Mouse (Mus musculus) frontal cortex, postnatal 14 days (tissue): ENCODE data around the gene Trpm3.
"Not testable (repeated sequence)": the region's sequence is repeated elsewhere in the genome, so short reads cannot be mapped to it uniquely, and the experiment has no call there.

Experiments
- DNase-seq, 2 experiments: peaks; one replicate each; pipeline ENCODE4 v3.0.0; 2022; ENCODE audit warnings: low spot score in 2 of 2

The Trpm3 gene

DNA sequence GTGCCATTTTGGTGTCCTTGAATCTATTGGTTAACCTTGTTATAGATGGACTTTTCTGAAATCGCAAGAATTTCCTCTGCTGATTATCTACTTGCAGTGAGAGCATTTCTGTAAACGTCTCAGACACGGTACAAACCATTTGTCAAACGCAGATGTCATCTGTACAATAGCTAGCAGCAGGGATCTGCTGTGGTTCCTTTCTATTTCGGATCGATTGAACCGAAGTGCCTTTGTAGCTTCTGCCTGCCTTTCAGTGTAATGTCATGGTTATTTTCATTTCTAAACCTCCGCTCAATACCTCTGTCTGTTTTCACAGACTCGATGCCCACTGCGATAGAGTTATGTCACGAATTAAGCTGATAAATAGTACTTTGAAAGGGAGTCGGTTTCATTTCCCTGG lies 708.9 kb downstream of the Trpm3 start:
- no peak for DNase-seq

DNA sequence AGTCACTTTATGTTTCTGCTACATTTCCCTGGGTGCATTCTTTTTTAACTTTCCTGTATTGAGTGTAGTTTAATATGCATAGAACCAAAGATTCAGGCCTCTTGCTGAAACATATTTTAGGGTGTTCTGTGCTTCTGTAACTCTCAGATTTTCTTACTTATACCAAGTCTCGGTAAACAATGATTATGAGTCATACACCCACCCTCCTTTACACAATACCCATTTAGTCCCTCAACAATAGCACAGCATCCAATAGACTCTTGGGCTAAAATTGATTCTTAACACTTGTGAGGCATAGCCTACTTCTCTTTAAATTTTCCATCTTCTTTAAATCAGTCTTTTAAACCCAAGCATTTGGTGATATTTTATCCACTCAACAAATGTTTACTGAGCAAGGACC lies 709.4 kb downstream of the Trpm3 start:
- no peak for DNase-seq

DNA sequence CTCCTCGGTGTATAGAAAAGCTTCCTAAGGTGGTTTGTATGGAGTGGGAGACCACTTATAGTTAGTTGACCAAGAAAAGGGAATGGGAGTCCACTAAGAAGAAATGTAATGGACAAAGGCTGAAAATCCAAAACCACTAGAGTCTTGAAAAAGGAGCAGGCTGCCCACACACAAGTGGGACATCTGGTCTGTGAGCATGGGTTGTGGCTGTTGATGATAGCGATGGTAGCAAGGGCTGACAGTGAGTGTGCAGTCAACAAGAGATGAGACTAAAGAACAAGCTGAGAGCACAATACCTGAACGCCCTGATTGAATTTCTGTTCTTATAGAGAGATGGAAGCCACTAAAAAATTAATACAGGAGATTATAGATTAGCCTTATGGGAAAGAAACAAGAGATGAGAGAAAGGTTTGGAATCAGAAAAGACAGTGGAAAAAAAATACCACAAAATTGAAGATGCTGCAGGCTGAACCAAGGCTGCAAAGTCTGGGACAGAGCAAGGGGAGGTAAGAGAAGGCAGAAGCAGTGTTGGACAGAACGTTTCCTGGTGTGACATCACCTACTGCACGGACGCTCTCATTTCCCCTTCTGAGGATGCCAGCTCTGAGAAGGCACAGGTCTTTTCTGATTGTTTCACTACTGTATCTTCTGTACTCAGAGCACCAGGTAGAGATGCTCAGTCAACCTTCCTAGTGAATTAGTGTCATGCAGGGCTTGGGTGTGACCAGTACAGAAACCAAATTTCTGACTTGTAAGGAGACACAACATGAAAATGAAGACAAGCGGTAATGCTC lies 710.1 kb downstream of the Trpm3 start:
- DNase-seq, result no peak

DNA sequence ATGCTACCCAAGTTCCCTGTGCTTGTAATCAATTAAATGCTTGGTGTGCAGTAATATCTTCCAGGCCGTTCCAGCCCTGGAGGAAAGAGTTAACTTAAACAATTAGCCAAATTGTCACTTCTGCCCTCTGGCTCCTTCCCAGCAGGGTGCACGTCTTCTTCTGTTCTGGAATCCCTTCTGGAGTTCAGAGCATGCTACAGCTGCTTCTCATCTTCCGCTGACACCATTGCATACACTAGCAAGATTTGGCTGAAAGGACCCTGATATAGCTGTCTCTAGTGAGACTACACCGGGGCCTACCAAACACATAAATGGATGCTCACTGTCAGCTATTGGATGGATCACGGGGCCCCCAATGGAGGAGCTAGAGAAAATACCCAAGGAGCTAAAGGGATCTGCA lies 712.6 kb downstream of the Trpm3 start:
- not testable (repeated sequence) for DNase-seq

DNA sequence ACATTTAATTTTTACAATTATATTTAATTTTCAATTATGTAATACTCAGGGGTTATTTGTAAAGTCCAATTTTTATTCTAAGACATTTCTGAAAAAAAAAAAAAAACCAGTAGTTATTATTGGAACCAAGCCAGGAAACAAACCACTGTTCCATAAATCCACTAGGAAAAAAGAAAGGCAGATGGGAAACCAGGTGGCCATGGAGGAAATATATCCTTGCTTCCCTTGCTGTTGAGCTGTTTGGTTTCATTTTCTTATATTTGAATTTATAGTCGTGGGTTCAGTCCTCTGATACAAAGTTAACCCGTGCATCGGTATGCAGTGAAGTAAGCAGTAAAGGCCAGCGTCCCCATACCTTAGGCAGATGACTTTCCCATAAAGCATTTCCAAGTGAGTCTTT lies 720.8 kb downstream of the Trpm3 start:
- no peak for DNase-seq

DNA sequence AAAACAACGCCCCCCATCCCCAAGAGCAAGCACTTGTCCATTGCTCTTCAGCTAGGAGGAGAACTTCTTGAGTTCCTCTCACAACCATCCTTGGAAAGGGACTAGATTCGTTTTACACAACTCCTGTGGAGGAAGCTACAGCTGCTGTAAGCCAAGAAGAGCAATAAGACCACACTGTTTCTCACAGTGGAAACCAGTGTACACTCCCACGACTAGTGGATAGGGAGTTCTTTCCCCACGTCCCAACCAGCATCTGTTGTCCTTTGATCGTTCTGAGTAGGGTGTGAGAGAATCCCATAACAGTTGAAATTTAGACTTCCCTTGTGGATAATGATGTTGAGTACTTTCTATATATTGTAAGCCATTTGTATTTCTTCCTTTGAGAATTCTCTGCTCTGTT lies 728.6 kb downstream of the Trpm3 start:
- no peak for DNase-seq

DNA sequence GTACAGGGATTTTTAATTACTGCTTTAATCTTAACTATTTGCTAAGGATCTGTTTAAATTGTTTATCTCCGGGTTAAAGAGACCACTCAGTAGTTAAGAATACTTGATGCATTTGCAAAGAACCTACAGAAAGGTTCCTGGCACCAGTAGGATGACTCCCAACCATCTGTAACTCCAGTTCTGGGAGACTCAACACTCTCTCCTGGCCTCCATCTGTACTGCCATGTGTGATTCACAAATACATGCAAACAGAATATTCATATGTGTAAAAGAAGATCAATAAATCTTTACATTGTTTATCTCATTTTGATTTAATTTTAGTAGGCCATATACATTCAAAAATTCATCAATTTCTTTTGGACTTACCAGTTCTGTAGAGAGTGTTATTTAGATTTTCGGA lies 731.0 kb downstream of the Trpm3 start:
- DNase-seq, result no peak

DNA sequence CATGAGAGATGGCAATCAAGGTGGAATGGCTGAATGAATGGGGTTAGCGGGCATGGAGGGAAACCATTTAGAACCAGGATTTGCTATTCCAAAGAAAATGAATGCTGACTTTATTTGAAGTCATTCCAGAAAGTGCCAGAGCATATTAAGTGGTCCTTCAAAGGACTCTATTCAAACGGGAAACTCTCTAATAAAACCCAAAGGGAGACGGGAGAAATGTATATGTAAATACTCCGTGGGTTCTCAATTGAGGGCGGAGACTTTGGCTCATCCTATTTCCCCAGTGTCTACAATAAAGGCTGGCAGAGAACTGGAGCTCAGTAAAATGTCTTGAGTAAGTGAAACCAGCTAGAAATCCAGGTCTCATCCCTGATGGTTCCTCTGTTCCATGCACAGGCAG lies 733.6 kb downstream of the Trpm3 start:
- no peak for DNase-seq

DNA sequence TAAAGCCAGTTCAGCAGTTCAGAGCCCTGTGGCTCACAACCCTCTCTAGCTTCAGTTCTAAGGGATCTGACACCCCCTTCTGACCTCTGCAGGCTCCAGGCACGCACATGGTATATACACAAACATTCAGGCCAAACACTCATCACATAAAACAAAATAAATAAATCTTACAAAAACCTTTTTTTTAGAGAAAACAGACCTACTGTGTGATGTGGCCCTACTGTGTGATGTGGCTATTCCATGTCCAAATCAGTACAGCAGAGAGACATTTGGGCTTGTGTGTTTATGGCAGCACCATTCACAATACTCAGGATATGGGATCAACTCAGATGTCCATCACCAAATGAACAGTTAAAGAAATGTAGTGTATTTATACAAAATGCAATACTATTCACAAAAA lies 741.4 kb downstream of the Trpm3 start:
- DNase-seq, result no peak

DNA sequence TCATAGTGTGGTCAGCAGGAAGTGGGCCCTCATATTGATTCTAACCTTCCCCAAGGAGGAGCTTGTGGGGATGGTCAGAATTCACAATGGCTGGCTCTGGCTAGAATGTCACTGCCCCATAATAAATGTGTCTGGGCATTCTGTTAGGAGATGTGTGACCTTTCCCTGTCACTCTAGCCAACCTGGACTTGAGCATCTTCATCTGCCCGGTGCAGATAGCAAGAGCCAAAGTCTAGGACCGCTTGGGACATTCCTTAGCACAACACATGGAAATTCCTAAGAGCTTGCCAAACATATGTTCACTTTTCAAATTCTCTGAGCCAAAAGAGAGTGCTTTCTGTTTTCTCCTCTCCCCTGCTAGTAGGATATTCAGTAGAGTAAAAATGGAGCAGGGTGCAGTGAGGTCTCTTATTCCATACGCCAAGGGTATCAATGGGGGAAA lies 743.8 kb downstream of the Trpm3 start:
- DNase-seq, result no peak

DNA sequence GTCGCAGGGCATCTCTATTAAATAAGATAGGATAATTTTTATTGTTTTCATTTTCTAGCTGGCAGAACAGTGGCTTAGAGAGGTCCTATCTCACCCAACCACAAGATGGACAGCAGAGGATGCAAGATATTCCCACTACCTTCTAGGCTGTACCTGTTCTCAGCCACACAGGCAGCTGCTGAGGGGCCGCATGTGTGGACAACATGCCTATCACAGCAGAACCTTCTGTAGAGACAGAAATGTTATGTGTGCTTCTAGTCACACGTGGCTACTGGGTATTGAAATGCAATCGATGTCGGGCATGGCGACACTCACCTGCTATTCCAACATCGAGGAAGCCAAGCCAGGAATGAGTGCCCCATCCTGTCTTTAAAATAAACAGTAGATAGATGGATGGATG lies 744.3 kb downstream of the Trpm3 start:
- DNase-seq, result no peak

DNA sequence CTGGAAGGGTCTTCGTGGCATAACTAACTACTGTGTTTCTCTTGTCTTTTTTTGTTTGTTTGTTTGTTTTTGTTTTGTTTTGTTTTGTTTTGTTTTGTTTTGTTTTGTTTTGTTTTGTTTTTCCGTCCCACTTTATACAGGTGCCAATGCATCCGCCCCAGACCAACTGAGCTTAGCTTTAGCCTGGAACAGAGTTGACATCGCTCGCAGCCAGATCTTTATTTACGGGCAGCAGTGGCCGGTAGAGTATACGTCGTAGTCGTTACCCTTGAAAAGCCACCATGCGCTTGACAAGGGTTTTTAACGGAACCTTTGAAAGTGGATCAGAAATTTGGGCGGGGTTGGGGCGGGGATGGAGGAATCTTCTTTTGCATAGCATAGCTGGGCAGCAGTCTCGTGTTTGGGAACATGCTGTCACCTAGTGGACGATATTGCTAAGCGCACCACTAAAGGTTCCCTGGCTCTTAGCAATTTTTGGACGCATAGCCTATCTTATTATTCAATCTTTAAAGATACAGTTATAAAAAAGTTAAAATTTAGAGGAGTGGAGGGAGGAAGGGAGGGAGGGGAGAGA lies 745.0 kb downstream of the Trpm3 start:
- peak in 1 of 2 experiments; percentile 56 for DNase-seq

DNA sequence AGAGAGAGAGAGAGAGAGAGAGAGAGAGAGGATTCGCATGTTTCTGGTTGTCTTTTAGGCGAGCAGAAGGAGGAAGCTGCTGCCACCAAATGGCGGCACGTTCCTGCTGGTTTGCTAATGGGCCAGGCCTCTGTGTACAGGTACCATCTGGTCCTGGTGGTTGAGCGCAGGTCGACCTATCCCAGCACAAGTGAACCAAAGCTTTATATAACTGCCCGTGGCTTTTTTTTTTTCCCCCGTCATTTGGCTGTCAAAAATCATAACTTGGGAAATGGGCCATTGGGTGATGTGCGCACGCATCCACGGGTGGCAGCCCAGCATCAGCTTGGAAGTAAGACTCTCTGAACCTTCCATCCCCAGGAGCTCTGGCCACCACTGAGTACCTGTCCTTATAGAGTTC lies 745.5 kb downstream of the Trpm3 start:
- peak in 1 of 2 experiments; percentile 32 for DNase-seq

DNA sequence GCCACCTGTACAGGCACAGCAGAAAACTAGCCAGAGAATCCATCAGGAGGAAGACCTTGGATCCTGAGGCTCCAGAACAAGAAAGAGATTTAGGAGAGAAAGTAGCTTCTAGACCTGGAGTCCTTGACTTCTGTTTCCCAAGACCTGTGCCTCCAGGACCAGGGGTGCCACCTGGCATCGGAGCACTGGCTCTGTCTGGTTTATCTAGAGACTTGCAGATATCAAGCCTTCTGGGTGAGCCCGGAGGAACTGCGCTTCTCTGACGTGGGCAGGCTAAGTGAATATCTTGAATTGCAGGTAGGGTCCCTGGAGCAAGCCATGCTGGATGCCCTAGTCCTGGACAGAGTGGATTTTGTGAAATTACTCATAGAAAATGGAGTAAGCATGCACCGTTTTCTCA lies 746.2 kb downstream of the Trpm3 start:
- no peak for DNase-seq

DNA sequence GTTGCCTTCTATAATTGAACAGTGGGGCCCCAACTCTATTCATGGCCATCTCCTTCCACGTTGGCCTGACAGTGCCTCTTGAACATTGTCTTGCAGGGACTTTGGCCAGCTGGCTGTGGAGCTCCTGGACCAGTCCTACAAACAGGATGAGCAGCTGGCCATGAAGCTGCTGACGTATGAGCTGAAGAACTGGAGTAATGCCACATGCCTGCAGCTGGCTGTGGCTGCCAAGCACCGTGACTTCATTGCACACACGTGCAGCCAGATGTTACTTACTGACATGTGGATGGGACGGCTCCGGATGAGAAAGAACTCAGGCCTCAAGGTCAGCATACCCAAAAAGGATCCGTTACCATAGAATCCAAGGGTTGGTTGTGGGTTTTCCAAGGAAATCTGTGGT lies 763.0 kb downstream of the Trpm3 start:
- DNase-seq, result no peak

DNA sequence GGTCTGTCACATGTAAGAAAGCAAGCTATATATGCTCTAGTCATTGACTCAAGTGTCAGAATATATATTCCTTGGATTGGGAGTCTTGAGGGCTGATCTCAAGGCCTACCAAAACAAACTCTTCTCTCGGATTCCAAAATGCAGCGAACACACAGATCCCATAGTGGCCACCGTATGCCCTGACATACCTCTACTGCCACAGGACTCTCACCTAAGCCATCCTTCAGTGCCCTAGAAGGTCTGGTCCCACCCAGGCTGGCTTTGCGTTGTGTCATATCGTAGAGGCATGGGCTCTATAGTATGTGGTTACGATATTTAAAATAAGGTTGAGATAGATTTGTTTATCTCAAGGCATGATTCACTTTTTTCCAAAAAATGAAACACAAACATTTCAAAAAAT lies 763.5 kb downstream of the Trpm3 start:
- no peak for DNase-seq

DNA sequence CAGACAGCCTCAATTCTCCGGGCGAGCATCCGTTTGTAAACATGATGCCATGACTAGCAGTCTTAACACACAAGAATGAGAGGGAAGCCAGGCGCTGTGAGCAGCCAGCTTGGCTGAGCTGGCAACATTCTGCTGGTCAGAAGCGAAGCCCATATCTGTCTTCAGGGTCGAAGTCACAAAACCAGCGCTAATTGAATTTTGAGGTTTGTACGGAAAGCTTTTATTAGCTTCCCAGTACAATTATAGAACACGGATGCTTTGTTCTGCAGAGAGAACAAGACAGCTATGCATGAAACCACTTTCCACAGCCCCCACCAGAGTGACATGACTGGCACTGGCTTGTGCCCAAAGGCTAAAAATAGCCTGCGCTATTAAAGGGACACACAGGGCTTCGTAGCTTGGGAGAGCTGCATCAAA lies 766.2 kb downstream of the Trpm3 start:
- DNase-seq, result peak; percentile 49 to 56

DNA sequence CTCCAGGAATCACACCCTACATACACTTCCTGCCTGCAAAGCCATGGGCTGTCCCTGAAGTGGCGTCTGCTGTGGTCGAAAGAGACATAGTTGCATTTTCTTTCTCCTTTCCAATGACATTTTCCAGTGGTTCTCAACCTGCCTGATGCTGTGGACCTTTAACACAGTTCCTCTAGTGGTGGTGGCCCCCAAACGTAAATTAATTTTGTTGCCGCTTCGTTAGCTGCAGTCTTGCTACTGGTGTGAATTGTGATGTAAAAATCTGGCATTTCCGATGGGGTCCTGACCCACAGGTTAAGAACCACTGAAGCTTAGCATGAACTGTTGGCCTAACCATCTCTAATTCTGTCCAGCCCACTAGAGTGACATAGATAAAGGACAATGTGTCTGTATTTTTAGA lies 771.8 kb downstream of the Trpm3 start:
- DNase-seq, result no peak

DNA sequence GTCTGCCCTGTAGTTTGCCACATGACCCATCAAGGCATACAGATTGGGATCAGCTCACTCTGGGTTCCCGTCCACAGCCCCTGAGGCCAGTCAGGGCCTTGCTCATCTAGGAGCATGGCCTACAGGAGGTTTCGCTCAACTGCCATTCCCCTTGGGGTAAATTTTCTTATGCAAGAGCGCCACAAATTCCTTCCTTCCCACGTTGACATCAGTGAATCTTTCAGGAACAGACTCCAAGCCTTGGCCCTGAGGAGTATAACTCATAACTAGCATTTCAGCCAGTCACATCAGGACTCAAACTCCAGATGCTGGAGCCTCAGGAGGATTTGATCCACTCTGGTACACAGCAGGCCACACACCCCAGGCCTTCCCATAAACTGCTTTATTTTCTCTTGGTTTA lies 774.1 kb downstream of the Trpm3 start:
- DNase-seq, result no peak

DNA sequence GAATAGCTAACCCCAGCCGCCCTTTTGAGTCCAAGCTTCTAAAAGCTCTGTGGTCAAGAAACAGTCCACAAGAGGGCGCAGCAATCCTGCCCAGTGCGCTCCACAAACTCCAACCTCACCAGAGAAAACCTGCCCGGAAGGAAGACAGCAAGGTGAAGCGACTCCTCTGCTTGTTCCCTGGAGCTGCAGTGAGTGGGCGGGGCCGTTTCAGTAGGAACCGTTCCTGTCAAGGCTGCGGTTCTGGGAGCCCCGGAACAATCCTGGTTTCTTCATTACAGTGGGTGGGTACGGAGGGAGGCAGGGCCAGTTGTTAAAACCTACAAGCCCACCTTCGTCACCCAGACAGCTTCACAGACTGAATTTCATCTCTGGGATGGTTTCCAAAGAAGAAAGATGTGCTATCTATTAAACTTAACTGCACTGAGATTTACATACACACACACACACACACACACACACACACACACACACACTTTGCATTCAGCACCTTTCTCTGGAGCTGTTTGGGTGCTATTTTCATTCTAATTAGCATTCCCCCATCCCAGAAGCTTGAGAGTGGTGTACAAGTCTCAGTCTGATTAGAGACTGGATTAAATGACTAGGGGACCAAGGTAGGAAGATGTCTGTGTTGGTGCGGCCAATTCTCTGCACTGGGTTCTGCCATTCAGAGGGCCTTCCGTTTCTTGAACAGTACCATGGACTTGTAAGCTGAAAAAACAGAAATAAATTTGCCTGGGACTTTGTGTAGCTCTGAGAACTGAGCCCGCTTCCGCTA lies 777.2 kb downstream of the Trpm3 start:
- peak; percentile 84 for DNase-seq

DNA sequence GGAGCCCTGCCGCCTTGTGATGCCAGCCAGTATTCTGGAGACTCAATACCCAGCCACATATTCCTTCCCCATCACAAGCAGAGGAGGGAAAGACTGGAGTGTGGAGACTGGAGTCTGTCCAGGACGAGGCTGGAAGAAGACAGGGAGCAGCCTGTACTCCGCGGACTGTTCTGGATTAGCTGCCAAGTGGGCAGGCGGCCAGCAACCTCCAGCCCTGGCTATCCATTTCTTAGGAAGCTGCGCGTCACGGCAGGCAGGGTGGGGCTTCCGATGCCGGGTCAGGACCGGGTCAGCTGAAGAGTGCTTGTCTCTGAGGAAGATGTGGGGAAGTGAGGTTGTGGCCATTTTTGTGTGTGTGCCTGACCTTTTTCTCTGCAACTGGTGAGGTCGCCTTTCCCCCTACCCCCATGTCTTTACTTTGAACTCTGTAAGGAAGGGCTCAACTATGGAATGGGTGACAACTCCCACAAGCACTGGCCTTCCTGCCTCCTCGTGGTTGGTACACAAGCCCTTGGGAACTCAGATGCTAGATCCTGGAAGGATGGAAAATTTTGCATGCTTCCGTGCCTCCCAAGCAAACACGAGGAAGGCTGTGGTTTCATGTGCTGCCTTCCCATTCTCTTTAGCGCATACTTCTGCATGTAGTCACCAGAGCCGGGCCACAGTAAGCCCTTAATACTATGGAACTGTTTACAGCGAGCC lies 777.9 kb downstream of the Trpm3 start:
- DNase-seq, result peak; percentile 87 to 92

DNA sequence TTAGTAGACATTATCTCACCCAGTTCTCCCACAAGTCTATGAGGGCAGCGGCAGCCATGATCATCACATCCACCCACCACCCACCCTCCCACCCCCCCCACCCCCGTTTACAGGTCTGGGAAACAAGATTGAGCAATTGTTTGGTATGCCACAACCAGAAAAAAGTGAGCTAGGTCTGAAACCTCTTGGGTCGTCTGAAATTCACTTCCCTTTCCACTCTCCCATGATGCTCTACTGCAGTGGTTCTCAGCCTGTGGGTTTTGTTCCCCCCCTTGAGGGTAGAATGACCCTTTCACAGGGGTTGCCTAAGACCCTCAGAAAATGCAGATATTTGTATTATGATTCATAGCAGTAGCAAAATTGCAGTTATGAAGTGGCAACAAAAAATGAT lies 778.5 kb downstream of the Trpm3 start:
- no peak for DNase-seq
